Mouse (Mus musculus): ENCODE data around the gene Ptgir. TPM values are rescaled to one million over a fixed set of nuclear protein-coding genes. Genes with fewer than 3 reads are reported as not detected.

Ptgir gene
- polyA plus RNA-seq, 1 experiment from 2014 or later = 0.43 TPM

- peak overlapping the region; percentile 48; the same call in 1 of the 2 replicates for H3K4me2 ChIP-seq
- no peaks in the 10 kb centered on the region for H3K9me3 ChIP-seq
- H3K4me3 ChIP-seq = no peak overlapping the region
- peak overlapping the region; percentile 48 for H3K27ac ChIP-seq
- no peak for ATAC-seq (replicated peaks)
- H3K4me1 ChIP-seq = peaks cover 27% of the 10 kb centered on the region
- H3K36me3 ChIP-seq (replicated peaks) = no peaks in the 10 kb centered on the region
- H3K27me3 ChIP-seq (replicated peaks) = peaks cover 3% of the 10 kb centered on the region; the same call in 1 of the 2 replicates
- 1% methylated on average over 6 of the region's 6 CpGs for WGBS
- no peak overlapping the region for H3K9ac ChIP-seq
Observed at GRCm38 (mm10) chr7:16893612-16894011, 12.7 kb upstream of the Ptgir start.

- H3K4me1 ChIP-seq = peaks cover 27% of the 10 kb centered on the region
- peak overlapping the region; percentile 48 for H3K4me2 ChIP-seq
- peak; percentile 62 for ATAC-seq (replicated peaks)
- H3K4me3 ChIP-seq = peak overlapping the region; percentile 22; the same call in 1 of the 2 replicates
- H3K27ac ChIP-seq = peak overlapping the region; percentile 48
- WGBS = 4% methylated on average over 4 of the region's 4 CpGs
- no peaks in the 10 kb centered on the region for H3K36me3 ChIP-seq (replicated peaks)
- H3K9ac ChIP-seq = no peak overlapping the region; the same call in 1 of the 2 replicates
- peaks cover 3% of the 10 kb centered on the region; the same call in 1 of the 2 replicates for H3K27me3 ChIP-seq (replicated peaks)
- no peaks in the 10 kb centered on the region for H3K9me3 ChIP-seq
Observed at GRCm38 (mm10) chr7:16894279-16894678, 12.0 kb upstream of the Ptgir start.

- peak overlapping the region; percentile 48 for H3K27ac ChIP-seq
- no peak overlapping the region for H3K9ac ChIP-seq
- no peaks in the 10 kb centered on the region for H3K9me3 ChIP-seq
- H3K4me2 ChIP-seq = peak overlapping the region; percentile 48
- H3K36me3 ChIP-seq (replicated peaks) = no peaks in the 10 kb centered on the region
- H3K27me3 ChIP-seq (replicated peaks) = peaks cover 3% of the 10 kb centered on the region; the same call in 1 of the 2 replicates
- H3K4me1 ChIP-seq = peaks cover 27% of the 10 kb centered on the region
- ATAC-seq (replicated peaks) = peak; percentile 19
- 1% methylated on average over 24 of the region's 24 CpGs for WGBS
- peak overlapping the region; percentile 22 for H3K4me3 ChIP-seq
Observed at GRCm38 (mm10) chr7:16895000-16895399, 11.3 kb upstream of the Ptgir start.

GRCm38 (mm10) chr7:16895511-16895910 is 10.8 kb upstream of the Ptgir start:
- Histone ChIP-seq H3K4me1 (peaks cover 31% of the 10 kb centered on the region), H3K9ac (no peak overlapping the region), H3K27me3 (replicated peaks) (peaks cover 3% of the 10 kb centered on the region; the same call in 1 of the 2 replicates), H3K4me2 (peak overlapping the region; percentile 48), H3K4me3 (peak overlapping the region; percentile 22), H3K27ac (no peak overlapping the region), H3K36me3 (replicated peaks) (no peaks in the 10 kb centered on the region), H3K9me3 (no peaks in the 10 kb centered on the region)
- ATAC-seq (replicated peaks) = no peak
- WGBS = 29% methylated on average over 10 of the region's 10 CpGs

- H3K27ac ChIP-seq = 0 out of 2 replicates have a peak overlapping the region, but pooled peaks have one; percentile 6
- no peak overlapping the region for H3K9ac ChIP-seq
- ATAC-seq (replicated peaks) = no peak
- no peaks in the 10 kb centered on the region for H3K9me3 ChIP-seq
- no peak overlapping the region for H3K4me2 ChIP-seq
- no peak overlapping the region for H3K4me3 ChIP-seq
- peaks cover 10% of the 10 kb centered on the region for H3K4me1 ChIP-seq
- no peaks in the 10 kb centered on the region for H3K36me3 ChIP-seq (replicated peaks)
- WGBS = 19% methylated on average over 5 of the region's 5 CpGs
- H3K27me3 ChIP-seq (replicated peaks) = no peaks in the 10 kb centered on the region
Observed at GRCm38 (mm10) chr7:16900526-16900925, 5.8 kb upstream of the Ptgir start.

GRCm38 (mm10) chr7:16903439-16903955 is 2.8 kb upstream of the Ptgir start:
- Histone ChIP-seq H3K4me1 (peaks cover 14% of the 10 kb centered on the region), H3K9me3 (no peaks in the 10 kb centered on the region), H3K27me3 (replicated peaks) (no peaks in the 10 kb centered on the region), H3K4me3 (no peak overlapping the region), H3K4me2 (no peak overlapping the region), H3K9ac (no peak overlapping the region), H3K36me3 (replicated peaks) (no peaks in the 10 kb centered on the region), H3K27ac (no peak overlapping the region)
- 64% methylated on average over 2 of the region's 2 CpGs for WGBS
- ATAC-seq (replicated peaks) = no peak

- WGBS = 47% methylated on average over 9 of the region's 10 CpGs
- no peak overlapping the region for H3K4me2 ChIP-seq
- no peak for ATAC-seq (replicated peaks)
- no peaks in the 10 kb centered on the region for H3K27me3 ChIP-seq (replicated peaks)
- H3K4me3 ChIP-seq = no peak overlapping the region
- peaks cover 14% of the 10 kb centered on the region for H3K4me1 ChIP-seq
- H3K9ac ChIP-seq = no peak overlapping the region
- H3K9me3 ChIP-seq = no peaks in the 10 kb centered on the region
- no peaks in the 10 kb centered on the region for H3K36me3 ChIP-seq (replicated peaks)
- no peak overlapping the region for H3K27ac ChIP-seq
Observed at GRCm38 (mm10) chr7:16904120-16904675, 2.1 kb upstream of the Ptgir start.

- peaks cover 9% of the 10 kb centered on the region for H3K4me1 ChIP-seq
- no peaks in the 10 kb centered on the region for H3K27me3 ChIP-seq (replicated peaks)
- no peak for ATAC-seq (replicated peaks)
- H3K4me3 ChIP-seq = no peak overlapping the region
- no peaks in the 10 kb centered on the region for H3K36me3 ChIP-seq (replicated peaks)
- H3K9ac ChIP-seq = no peak overlapping the region
- H3K4me2 ChIP-seq = no peak overlapping the region
- no peaks in the 10 kb centered on the region for H3K9me3 ChIP-seq
- H3K27ac ChIP-seq = no peak overlapping the region
- 70% methylated on average over 9 of the region's 9 CpGs for WGBS
Observed at GRCm38 (mm10) chr7:16905491-16906021, 734 bp upstream of the Ptgir start.

- Histone ChIP-seq H3K4me1 (peaks cover 4% of the 10 kb centered on the region; the same call in 1 of the 2 replicates), H3K36me3 (replicated peaks) (no peaks in the 10 kb centered on the region), H3K27ac (no peak overlapping the region), H3K9me3 (no peaks in the 10 kb centered on the region), H3K9ac (no peak overlapping the region), H3K4me3 (no peak overlapping the region), H3K27me3 (replicated peaks) (no peaks in the 10 kb centered on the region), H3K4me2 (no peak overlapping the region)
- no peak for ATAC-seq (replicated peaks)
- 93% methylated on average over 41 of the region's 41 CpGs for WGBS
Observed at GRCm38 (mm10) chr7:16906889-16907559, 734 bp downstream of the Ptgir start.

GRCm38 (mm10) chr7:16907842-16908241 is 1.6 kb downstream of the Ptgir start:
- Histone ChIP-seq H3K4me1 (peaks cover 4% of the 10 kb centered on the region; the same call in 1 of the 2 replicates), H3K4me3 (no peak overlapping the region), H3K27ac (no peak overlapping the region), H3K9me3 (no peaks in the 10 kb centered on the region), H3K27me3 (replicated peaks) (no peaks in the 10 kb centered on the region), H3K36me3 (replicated peaks) (no peaks in the 10 kb centered on the region), H3K9ac (no peak overlapping the region), H3K4me2 (no peak overlapping the region)
- no peak for ATAC-seq (replicated peaks)
- 73% methylated on average over 7 of the region's 7 CpGs for WGBS

GRCm38 (mm10) chr7:16908367-16908766 is 2.1 kb downstream of the Ptgir start:
- Histone ChIP-seq H3K27ac (no peak overlapping the region), H3K9ac (no peak overlapping the region), H3K27me3 (replicated peaks) (no peaks in the 10 kb centered on the region), H3K4me3 (no peak overlapping the region), H3K9me3 (no peaks in the 10 kb centered on the region), H3K36me3 (replicated peaks) (no peaks in the 10 kb centered on the region), H3K4me2 (no peak overlapping the region), H3K4me1 (peaks cover 4% of the 10 kb centered on the region; the same call in 1 of the 2 replicates)
- WGBS = 48% methylated on average over 11 of the region's 11 CpGs
- no peak for ATAC-seq (replicated peaks)

GRCm38 (mm10) chr7:16908859-16909258 is 2.6 kb downstream of the Ptgir start:
- H3K9me3 ChIP-seq = no peaks in the 10 kb centered on the region
- no peaks in the 10 kb centered on the region for H3K36me3 ChIP-seq (replicated peaks)
- H3K27ac ChIP-seq = no peak overlapping the region
- H3K4me2 ChIP-seq = no peak overlapping the region
- WGBS = 66% methylated on average over 11 of the region's 11 CpGs
- H3K4me1 ChIP-seq = peaks cover 4% of the 10 kb centered on the region; the same call in 1 of the 2 replicates
- H3K27me3 ChIP-seq (replicated peaks) = no peaks in the 10 kb centered on the region
- H3K4me3 ChIP-seq = no peak overlapping the region
- no peak for ATAC-seq (replicated peaks)
- no peak overlapping the region for H3K9ac ChIP-seq
